Mouse (Mus musculus): ENCODE results near the gene Dip2b. TPM values are rescaled to one million over a fixed set of nuclear protein-coding genes. Genes with fewer than 3 reads are reported as not detected.

Dip2b gene
- total and polyA plus RNA-seq, 2 experiments from 2014 or later = 8.3 to 40.6 TPM

DNA sequence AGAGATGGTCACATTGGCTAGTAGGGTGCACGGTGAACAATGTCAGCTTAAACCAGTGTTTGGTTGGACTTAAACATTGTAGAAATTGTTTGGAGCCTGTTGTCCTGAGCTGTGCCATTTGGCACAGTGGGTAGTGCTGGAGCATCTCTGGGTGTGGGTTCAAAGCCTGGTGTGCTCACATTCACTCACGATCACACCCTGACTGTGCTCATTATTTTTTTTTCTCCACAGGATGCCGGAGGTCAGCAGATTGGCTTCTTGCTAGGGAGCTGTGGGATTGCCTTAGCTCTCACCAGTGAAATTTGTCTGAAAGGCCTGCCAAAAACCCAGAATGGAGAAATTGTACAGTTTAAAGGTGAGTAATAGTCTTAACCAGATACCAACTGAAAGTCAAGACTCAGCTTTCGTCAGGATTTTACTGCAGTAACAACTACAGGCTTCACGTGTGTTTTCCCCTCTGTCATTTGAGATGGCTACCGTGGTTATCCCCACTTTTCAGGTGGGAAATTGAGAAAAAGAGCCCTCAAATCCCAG lies 123.3 kb downstream of the Dip2b start:
- Histone ChIP-seq H3K4me3 (ENCODE audit: low read depth, low read length) (no peak overlapping the region), H3K9ac (no peak overlapping the region), H3K4me1 (ENCODE audit: insufficient read depth) (no peaks in the 10 kb centered on the region), H3K27me3 (ENCODE audit: insufficient read depth, low read length) (no peaks in the 10 kb centered on the region), H3K27ac (ENCODE audit: low read depth, low read length) (no peak overlapping the region), H3K9me3 (ENCODE audit: low read length) (no peaks in the 10 kb centered on the region), H3K4me2 (ENCODE audit: low read depth) (no peak overlapping the region), H3K36me3 (ENCODE audit: insufficient read depth) (peaks cover 53% of the 10 kb centered on the region)
- DNase-seq (no peak), ATAC-seq (no peak)
- TF ChIP-seq CTCF (IDR thresholded peaks at IDR 0.05; ENCODE audit: low read depth) = no peak
- 83% methylated on average over 6 of the region's 6 CpGs for WGBS

DNA sequence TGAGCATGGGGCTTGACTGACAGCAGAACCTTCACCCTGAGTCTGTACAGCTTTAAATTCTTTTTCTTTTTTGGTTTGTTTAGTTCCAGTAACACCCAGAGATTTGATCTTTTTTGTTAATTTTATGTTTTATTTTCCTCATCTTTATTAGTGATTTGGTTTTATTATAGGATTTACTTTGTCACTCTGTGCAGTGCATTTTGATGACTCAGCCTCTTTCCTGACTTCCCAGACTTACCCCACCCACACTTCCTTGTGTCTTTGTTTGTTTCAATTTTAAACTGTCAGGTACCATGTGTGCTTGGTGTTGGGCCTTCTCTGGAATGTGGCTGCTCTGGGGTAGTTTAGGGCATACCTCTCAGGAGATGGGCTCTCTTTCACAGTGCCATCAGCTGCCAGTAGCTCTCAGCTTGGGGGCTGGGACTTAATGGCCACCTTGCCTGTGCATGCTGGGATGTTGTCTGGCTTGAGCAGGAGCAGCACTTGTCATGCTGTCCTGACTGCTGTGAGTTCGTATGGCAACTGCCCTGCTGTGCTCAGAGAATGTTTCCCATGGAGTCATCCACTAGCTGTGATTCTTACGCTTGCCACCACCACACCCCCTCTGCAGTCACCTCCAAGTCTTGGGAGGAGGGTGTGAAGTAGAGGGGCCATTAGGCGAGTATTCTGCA lies 125.1 kb downstream of the Dip2b start:
- DNase-seq (no peak), ATAC-seq (no peak)
- Histone ChIP-seq H3K27ac (ENCODE audit: low read depth, low read length) (no peak overlapping the region), H3K4me3 (ENCODE audit: low read depth, low read length) (no peak overlapping the region), H3K4me2 (ENCODE audit: low read depth) (no peak overlapping the region), H3K36me3 (ENCODE audit: insufficient read depth) (peaks cover 50% of the 10 kb centered on the region), H3K27me3 (ENCODE audit: insufficient read depth, low read length) (no peaks in the 10 kb centered on the region), H3K9me3 (ENCODE audit: low read length) (no peaks in the 10 kb centered on the region), H3K9ac (no peak overlapping the region), H3K4me1 (ENCODE audit: insufficient read depth) (no peaks in the 10 kb centered on the region)
- WGBS = 82% methylated on average over 3 of the region's 3 CpGs
- TF ChIP-seq CTCF (IDR thresholded peaks at IDR 0.05; ENCODE audit: low read depth) = no peak

DNA sequence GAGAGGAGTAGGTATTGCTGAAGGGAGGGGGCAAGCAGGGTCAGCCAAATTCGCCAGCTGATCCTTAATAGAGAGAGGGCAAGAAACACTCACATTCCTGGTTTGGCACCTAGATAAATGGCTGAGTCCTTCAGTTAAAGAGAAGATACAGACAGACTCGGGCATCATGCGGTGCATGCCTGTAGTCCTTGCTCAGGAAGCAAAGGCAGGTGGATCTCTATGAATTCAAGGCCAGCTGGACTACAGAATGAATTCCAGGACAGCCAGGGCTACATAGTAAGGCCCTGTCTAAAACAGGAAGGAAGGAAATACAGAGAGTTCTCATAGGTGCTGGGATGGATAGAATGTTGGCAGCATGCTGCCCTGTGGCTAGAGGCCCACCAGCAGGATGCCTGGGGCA lies 128.0 kb downstream of the Dip2b start:
- DNase-seq (no peak), ATAC-seq (no peak)
- WGBS = 86% methylated on average over 3 of the region's 3 CpGs
- no peak overlapping the region for H3K4me2 ChIP-seq (ENCODE audit: low read depth)
- H3K27ac ChIP-seq (ENCODE audit: low read depth, low read length) = no peak overlapping the region
- H3K4me1 ChIP-seq (ENCODE audit: insufficient read depth) = no peaks in the 10 kb centered on the region
- no peak for TF ChIP-seq CTCF (IDR thresholded peaks at IDR 0.05; ENCODE audit: low read depth)
- H3K36me3 ChIP-seq (ENCODE audit: insufficient read depth) = peaks cover 60% of the 10 kb centered on the region
- no peak overlapping the region for H3K4me3 ChIP-seq (ENCODE audit: low read depth, low read length)
- H3K9me3 ChIP-seq (ENCODE audit: low read length) = no peaks in the 10 kb centered on the region
- H3K9ac ChIP-seq = no peak overlapping the region
- H3K27me3 ChIP-seq (ENCODE audit: insufficient read depth, low read length) = no peaks in the 10 kb centered on the region

DNA sequence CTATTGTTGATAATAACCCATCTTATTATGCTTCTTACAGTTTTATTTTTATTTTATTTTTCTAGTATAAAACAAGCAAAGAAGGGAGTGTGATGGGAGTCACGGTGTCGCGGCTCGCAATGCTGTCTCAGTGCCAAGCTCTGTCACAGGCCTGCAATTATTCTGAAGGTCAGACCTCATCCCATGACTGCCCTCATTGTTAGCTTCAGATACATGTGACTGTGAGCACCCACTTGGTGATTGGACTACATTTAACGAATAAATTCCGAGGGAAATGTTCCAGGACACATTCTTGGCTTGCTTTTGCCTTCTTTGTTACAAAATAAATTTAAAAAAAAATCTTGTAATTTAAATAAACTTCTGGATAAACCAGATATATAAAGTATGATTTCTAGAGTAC lies 129.3 kb downstream of the Dip2b start:
- H3K4me2 ChIP-seq (ENCODE audit: low read depth) = no peak overlapping the region
- no peak overlapping the region for H3K9ac ChIP-seq
- TF ChIP-seq CTCF (IDR thresholded peaks at IDR 0.05; ENCODE audit: low read depth) = no peak
- no peaks in the 10 kb centered on the region for H3K9me3 ChIP-seq (ENCODE audit: low read length)
- peak overlapping the region; percentile 6; the same call in 1 of the 2 replicates for H3K27ac ChIP-seq (ENCODE audit: low read depth, low read length)
- H3K27me3 ChIP-seq (ENCODE audit: insufficient read depth, low read length) = no peaks in the 10 kb centered on the region
- WGBS = 37% methylated on average over 6 of the region's 6 CpGs
- H3K4me1 ChIP-seq (ENCODE audit: insufficient read depth) = no peaks in the 10 kb centered on the region
- H3K4me3 ChIP-seq (ENCODE audit: low read depth, low read length) = no peak overlapping the region
- ATAC-seq = peak; percentile 69
- peak; percentile 31 for DNase-seq
- peaks cover 62% of the 10 kb centered on the region for H3K36me3 ChIP-seq (ENCODE audit: insufficient read depth)

DNA sequence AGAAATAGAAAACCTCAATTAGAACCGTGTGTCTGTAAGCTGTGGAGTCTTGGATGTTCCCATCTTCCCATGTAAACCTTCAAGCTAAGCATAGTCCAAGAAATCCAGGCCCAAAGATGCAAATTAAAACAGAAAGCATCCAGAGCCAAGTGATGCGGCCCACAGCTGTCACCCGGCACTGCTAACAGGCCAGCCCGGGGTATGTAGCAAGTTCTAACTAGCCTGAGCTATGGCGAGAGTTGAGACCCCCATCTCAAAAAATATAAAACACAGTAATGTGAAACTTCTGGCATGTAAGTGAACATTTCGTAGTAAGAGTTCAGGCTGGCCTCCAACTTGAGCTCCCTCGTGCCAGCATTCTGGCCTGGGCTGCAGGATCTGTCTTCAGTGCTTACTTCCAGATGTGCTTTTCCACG lies 129.7 kb downstream of the Dip2b start:
- TF ChIP-seq CTCF (IDR thresholded peaks at IDR 0.05; ENCODE audit: low read depth) = no peak
- H3K9me3 ChIP-seq (ENCODE audit: low read length) = no peaks in the 10 kb centered on the region
- H3K36me3 ChIP-seq (ENCODE audit: insufficient read depth) = peaks cover 62% of the 10 kb centered on the region
- no peak for DNase-seq
- peak; percentile 42; the same call in 1 of the 2 replicates for ATAC-seq
- peak overlapping the region; percentile 37; the same call in 1 of the 2 replicates for H3K27ac ChIP-seq (ENCODE audit: low read depth, low read length)
- H3K4me3 ChIP-seq (ENCODE audit: low read depth, low read length) = no peak overlapping the region
- H3K4me2 ChIP-seq (ENCODE audit: low read depth) = no peak overlapping the region
- WGBS = 42% methylated on average over 8 of the region's 8 CpGs
- H3K9ac ChIP-seq = no peak overlapping the region
- no peaks in the 10 kb centered on the region for H3K4me1 ChIP-seq (ENCODE audit: insufficient read depth)
- no peaks in the 10 kb centered on the region for H3K27me3 ChIP-seq (ENCODE audit: insufficient read depth, low read length)

DNA sequence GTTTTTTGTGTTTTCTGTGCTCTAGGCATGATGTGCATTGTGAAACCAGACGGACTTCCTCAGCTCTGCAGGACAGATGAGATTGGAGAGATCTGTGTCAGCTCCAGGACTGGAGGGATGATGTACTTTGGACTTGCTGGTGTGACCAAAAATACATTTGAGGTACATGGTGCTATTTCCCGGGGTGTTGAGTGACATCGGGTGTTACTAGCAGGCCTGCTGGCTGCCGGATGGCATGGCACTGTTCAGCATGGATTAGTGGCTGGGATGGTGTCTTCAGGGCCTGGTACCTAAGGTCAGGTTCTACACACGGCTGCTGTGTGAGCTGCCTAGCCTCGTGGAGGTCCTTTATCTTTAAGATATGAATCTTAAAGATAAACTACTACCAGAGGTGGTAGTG lies 136.7 kb downstream of the Dip2b start:
- no peak for TF ChIP-seq CTCF (IDR thresholded peaks at IDR 0.05; ENCODE audit: low read depth)
- Histone ChIP-seq H3K4me1 (ENCODE audit: insufficient read depth) (no peaks in the 10 kb centered on the region), H3K9me3 (ENCODE audit: low read length) (no peaks in the 10 kb centered on the region), H3K27me3 (ENCODE audit: insufficient read depth, low read length) (no peaks in the 10 kb centered on the region), H3K36me3 (ENCODE audit: insufficient read depth) (peaks cover 76% of the 10 kb centered on the region), H3K9ac (no peak overlapping the region), H3K4me2 (ENCODE audit: low read depth) (no peak overlapping the region), H3K27ac (ENCODE audit: low read depth, low read length) (no peak overlapping the region), H3K4me3 (ENCODE audit: low read depth, low read length) (no peak overlapping the region)
- ATAC-seq (no peak), DNase-seq (no peak)
- 92% methylated on average over 6 of the region's 6 CpGs for WGBS

DNA sequence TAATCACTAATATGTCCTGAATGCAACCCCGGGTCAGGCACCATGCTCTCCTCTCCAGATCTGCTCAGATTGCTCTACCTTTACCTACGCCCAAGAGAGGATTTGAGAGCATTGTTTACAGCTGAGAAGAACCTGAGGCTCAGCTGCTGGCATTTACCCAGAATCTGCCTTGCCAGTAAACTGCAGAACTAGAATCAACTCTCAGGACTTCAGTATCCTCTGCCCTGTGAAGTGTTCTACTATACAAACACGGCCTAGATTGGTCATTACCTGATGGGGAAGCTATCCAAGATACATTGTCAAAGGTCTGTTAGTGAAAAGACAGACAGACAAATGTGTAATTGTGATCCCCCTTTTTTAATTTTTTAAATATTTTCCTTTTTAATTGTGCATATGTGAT lies 138.7 kb downstream of the Dip2b start:
- ATAC-seq (no peak), DNase-seq (no peak)
- H3K4me3 ChIP-seq (ENCODE audit: low read depth, low read length) = no peak overlapping the region
- H3K27me3 ChIP-seq (ENCODE audit: insufficient read depth, low read length) = no peaks in the 10 kb centered on the region
- no peak overlapping the region for H3K4me2 ChIP-seq (ENCODE audit: low read depth)
- H3K9ac ChIP-seq = no peak overlapping the region
- no peaks in the 10 kb centered on the region for H3K9me3 ChIP-seq (ENCODE audit: low read length)
- TF ChIP-seq CTCF (IDR thresholded peaks at IDR 0.05; ENCODE audit: low read depth) = no peak
- H3K27ac ChIP-seq (ENCODE audit: low read depth, low read length) = no peak overlapping the region
- peaks cover 75% of the 10 kb centered on the region for H3K36me3 ChIP-seq (ENCODE audit: insufficient read depth)
- H3K4me1 ChIP-seq (ENCODE audit: insufficient read depth) = no peaks in the 10 kb centered on the region
- WGBS = 94% methylated on average over 3 of the region's 3 CpGs
